Mouse (Mus musculus): ENCODE data around the gene Asic4. TPM values are rescaled to one million over a fixed set of nuclear protein-coding genes. Genes with fewer than 3 reads are reported as not detected.

The Asic4 gene
- polyA plus RNA-seq, 1 experiment: 0.05 TPM

DNA sequence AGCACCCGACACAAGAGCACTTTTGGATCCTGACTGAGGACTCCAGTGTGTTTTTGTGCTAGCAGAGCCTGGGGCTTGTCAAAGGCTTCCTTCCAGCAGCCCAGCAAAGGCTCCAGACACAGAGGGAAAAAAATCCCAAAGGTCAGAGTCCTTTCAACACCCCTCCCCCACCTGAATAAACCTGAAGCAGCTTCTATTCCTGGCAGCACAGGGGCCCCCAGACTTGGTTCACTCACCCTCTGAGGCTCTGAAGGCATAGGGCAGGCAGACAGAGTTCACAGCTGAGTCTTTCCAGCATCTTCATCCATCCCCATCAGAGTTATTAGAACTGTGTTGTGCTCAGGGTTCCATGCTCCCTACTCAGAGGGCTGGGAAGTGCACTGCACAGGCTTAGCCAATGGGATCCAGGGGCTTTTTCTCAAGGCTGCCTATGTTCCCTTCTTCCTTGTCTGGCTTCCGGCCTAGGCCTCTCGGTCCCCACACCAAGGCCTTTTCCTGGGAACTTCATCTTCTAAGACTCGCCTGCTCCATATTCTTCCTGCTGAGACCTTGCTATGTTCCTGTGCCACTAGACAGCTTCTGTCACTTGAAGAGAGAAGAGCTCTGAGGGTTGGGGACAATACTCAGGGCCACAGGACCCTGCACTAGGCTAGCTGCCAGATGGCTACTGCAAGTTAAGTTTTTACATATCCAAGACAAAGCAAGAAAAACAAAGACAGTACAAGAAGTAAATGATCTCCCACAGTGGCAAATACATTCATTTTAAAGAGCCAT is 61.4 kb downstream of the Asic4 start:
- 93% methylated on average over 4 of the region's 4 CpGs for WGBS
- Histone ChIP-seq H3K4me1 (replicated peaks; ENCODE audit: control insufficient read depth, insufficient read depth, low read length) (no peaks in the 10 kb centered on the region; the same call in 1 of the 2 replicates), H3K27ac (ENCODE audit: control insufficient read depth, insufficient read depth, low read length) (no peak overlapping the region), H3K4me3 (ENCODE audit: control insufficient read depth, insufficient read depth, low read length) (no peak overlapping the region), H3K36me3 (ENCODE audit: control insufficient read depth, insufficient read depth, low read length) (no peaks in the 10 kb centered on the region), H3K27me3 (ENCODE audit: control insufficient read depth, insufficient read depth, low read length) (peaks cover 3% of the 10 kb centered on the region; the same call in 1 of the 2 replicates)
- TF ChIP-seq POLR2A (IDR thresholded peaks at IDR 0.05; ENCODE audit: control insufficient read depth, extremely low read depth, insufficient read depth, low read length, poor library complexity) (no peak), CTCF (IDR thresholded peaks at IDR 0.05; ENCODE audit: borderline replicate concordance, control insufficient read depth, extremely low read depth, insufficient read depth, low read length, poor library complexity) (no peak)
- DNase-seq: no peak

GRCm38 (mm10) chr1:75512550-75512949 is 62.3 kb downstream of the Asic4 start:
- no peak for TF ChIP-seq POLR2A (IDR thresholded peaks at IDR 0.05; ENCODE audit: control insufficient read depth, extremely low read depth, insufficient read depth, low read length, poor library complexity)
- no peak for TF ChIP-seq CTCF (IDR thresholded peaks at IDR 0.05; ENCODE audit: borderline replicate concordance, control insufficient read depth, extremely low read depth, insufficient read depth, low read length, poor library complexity)
- Histone ChIP-seq H3K27me3 (ENCODE audit: control insufficient read depth, insufficient read depth, low read length) (peaks cover 2% of the 10 kb centered on the region; the same call in 1 of the 2 replicates), H3K27ac (ENCODE audit: control insufficient read depth, insufficient read depth, low read length) (no peak overlapping the region), H3K4me3 (ENCODE audit: control insufficient read depth, insufficient read depth, low read length) (no peak overlapping the region), H3K36me3 (ENCODE audit: control insufficient read depth, insufficient read depth, low read length) (no peaks in the 10 kb centered on the region), H3K4me1 (replicated peaks; ENCODE audit: control insufficient read depth, insufficient read depth, low read length) (no peaks in the 10 kb centered on the region; the same call in 1 of the 2 replicates)
- 91% methylated on average over 3 of the region's 3 CpGs for WGBS
- no peak for DNase-seq

DNA sequence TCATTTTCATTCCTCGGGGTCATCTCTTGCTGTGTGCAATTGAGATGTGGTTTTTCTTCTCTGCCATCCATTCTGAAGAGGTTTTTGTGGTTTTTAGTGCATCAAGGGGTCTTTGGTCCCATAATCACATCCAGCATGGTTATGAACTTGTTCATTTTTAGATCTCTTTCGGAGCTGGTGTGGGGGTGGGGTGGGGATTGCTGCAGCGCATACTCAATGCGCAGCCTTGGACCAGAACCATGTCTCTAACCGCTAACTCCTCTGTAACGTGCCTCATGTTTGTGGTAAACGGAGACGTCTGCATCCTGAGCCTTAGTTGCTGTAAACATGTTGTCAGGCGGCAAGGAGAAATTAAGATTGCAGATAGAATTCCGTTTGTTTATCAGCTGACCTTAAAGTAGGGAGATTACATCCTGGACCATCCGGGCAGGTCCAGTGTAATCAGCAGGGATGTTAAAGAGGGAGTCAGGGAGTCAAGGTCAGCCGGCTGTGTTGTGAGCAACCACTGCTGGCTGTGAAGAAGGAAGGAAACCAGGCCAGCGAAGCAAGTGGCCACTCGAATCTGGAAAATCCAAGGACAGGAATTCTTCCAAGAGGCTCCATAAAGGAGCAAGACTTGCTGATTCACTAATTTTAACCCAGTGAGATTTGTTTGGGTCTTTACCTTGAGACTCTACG is 66.6 kb downstream of the Asic4 start:
- no peak for DNase-seq
- Histone ChIP-seq H3K4me3 (ENCODE audit: control insufficient read depth, insufficient read depth, low read length) (no peak overlapping the region), H3K4me1 (replicated peaks; ENCODE audit: control insufficient read depth, insufficient read depth, low read length) (no peaks in the 10 kb centered on the region), H3K27ac (ENCODE audit: control insufficient read depth, insufficient read depth, low read length) (no peak overlapping the region), H3K27me3 (ENCODE audit: control insufficient read depth, insufficient read depth, low read length) (no peaks in the 10 kb centered on the region), H3K36me3 (ENCODE audit: control insufficient read depth, insufficient read depth, low read length) (no peaks in the 10 kb centered on the region)
- TF ChIP-seq POLR2A (IDR thresholded peaks at IDR 0.05; ENCODE audit: control insufficient read depth, extremely low read depth, insufficient read depth, low read length, poor library complexity): no peak
- TF ChIP-seq CTCF (IDR thresholded peaks at IDR 0.05; ENCODE audit: borderline replicate concordance, control insufficient read depth, extremely low read depth, insufficient read depth, low read length, poor library complexity): no peak
- 85% methylated on average over 15 of the region's 15 CpGs for WGBS

DNA sequence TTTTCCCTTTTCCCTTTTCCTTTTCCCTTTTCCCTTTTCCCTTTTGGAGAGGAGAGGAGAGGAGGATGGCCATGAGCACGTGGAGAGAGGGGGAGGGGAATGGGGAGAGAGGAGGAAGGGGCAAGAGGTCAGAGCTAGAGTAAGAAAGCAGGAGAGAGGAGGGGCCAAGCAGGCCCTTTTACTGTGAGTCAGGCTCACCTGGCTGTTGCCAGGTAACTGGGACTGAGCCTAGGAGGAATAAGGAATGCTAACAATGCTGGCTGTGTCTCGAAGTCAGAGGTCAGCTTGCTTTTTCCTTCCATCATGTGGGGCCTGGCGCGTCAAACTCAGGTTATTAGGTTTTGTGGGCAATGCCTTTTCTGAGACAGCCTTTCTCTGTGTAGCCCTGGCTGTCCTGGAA is 67.7 kb downstream of the Asic4 start:
- DNase-seq: no peak
- TF ChIP-seq POLR2A (IDR thresholded peaks at IDR 0.05; ENCODE audit: control insufficient read depth, extremely low read depth, insufficient read depth, low read length, poor library complexity) (no peak), CTCF (IDR thresholded peaks at IDR 0.05; ENCODE audit: borderline replicate concordance, control insufficient read depth, extremely low read depth, insufficient read depth, low read length, poor library complexity) (no peak)
- no peaks in the 10 kb centered on the region for H3K4me1 ChIP-seq (replicated peaks; ENCODE audit: control insufficient read depth, insufficient read depth, low read length)
- no peak overlapping the region for H3K4me3 ChIP-seq (ENCODE audit: control insufficient read depth, insufficient read depth, low read length)
- H3K36me3 ChIP-seq (ENCODE audit: control insufficient read depth, insufficient read depth, low read length): no peaks in the 10 kb centered on the region
- H3K27me3 ChIP-seq (ENCODE audit: control insufficient read depth, insufficient read depth, low read length): no peaks in the 10 kb centered on the region
- 96% methylated on average over 3 of the region's 4 CpGs for WGBS
- no peak overlapping the region for H3K27ac ChIP-seq (ENCODE audit: control insufficient read depth, insufficient read depth, low read length)

GRCm38 (mm10) chr1:75518427-75518826 is 68.2 kb downstream of the Asic4 start:
- DNase-seq: no peak
- Histone ChIP-seq H3K36me3 (ENCODE audit: control insufficient read depth, insufficient read depth, low read length) (no peaks in the 10 kb centered on the region), H3K4me1 (replicated peaks; ENCODE audit: control insufficient read depth, insufficient read depth, low read length) (no peaks in the 10 kb centered on the region), H3K4me3 (ENCODE audit: control insufficient read depth, insufficient read depth, low read length) (no peak overlapping the region), H3K27me3 (ENCODE audit: control insufficient read depth, insufficient read depth, low read length) (no peaks in the 10 kb centered on the region), H3K27ac (ENCODE audit: control insufficient read depth, insufficient read depth, low read length) (no peak overlapping the region)
- TF ChIP-seq CTCF (IDR thresholded peaks at IDR 0.05; ENCODE audit: borderline replicate concordance, control insufficient read depth, extremely low read depth, insufficient read depth, low read length, poor library complexity): no peak
- TF ChIP-seq POLR2A (IDR thresholded peaks at IDR 0.05; ENCODE audit: control insufficient read depth, extremely low read depth, insufficient read depth, low read length, poor library complexity): no peak
- 93% methylated on average over 4 of the region's 4 CpGs for WGBS

- Histone ChIP-seq H3K27me3 (ENCODE audit: control insufficient read depth, insufficient read depth, low read length) (no peaks in the 10 kb centered on the region), H3K36me3 (ENCODE audit: control insufficient read depth, insufficient read depth, low read length) (no peaks in the 10 kb centered on the region), H3K27ac (ENCODE audit: control insufficient read depth, insufficient read depth, low read length) (no peak overlapping the region), H3K4me1 (replicated peaks; ENCODE audit: control insufficient read depth, insufficient read depth, low read length) (no peaks in the 10 kb centered on the region), H3K4me3 (ENCODE audit: control insufficient read depth, insufficient read depth, low read length) (no peak overlapping the region)
- TF ChIP-seq CTCF (IDR thresholded peaks at IDR 0.05; ENCODE audit: borderline replicate concordance, control insufficient read depth, extremely low read depth, insufficient read depth, low read length, poor library complexity) (no peak), POLR2A (IDR thresholded peaks at IDR 0.05; ENCODE audit: control insufficient read depth, extremely low read depth, insufficient read depth, low read length, poor library complexity) (no peak)
- 90% methylated on average over 5 of the region's 5 CpGs for WGBS
- DNase-seq: no peak
Observed at GRCm38 (mm10) chr1:75519576-75519975, 69.3 kb downstream of the Asic4 start.

Data from thymus, adult 2 months (tissue).